Mouse (Mus musculus) mouse embryonic stem cell (cell line): Measurements from ENCODE around the gene Amdhd1.

Experiments used
- in situ Hi-C, 2 experiments: fragments of 300-500 bp; cut with MboI; formaldehyde crosslinking; loops; 1 replicate in 1 of 2; 3 replicates in 1 of 2; pipeline ENCODE4 v1.14.3; 2019 to 2020; ENCODE audit warnings: low sequenced_read_pairs in 2 of 2, low pct_unique_long_range_greater_than_20kb in 1 of 2, mixed read lengths in 1 of 2; ENCODE audit not compliant: unreplicated experiment in 1 of 2

Gene Amdhd1

DNA sequence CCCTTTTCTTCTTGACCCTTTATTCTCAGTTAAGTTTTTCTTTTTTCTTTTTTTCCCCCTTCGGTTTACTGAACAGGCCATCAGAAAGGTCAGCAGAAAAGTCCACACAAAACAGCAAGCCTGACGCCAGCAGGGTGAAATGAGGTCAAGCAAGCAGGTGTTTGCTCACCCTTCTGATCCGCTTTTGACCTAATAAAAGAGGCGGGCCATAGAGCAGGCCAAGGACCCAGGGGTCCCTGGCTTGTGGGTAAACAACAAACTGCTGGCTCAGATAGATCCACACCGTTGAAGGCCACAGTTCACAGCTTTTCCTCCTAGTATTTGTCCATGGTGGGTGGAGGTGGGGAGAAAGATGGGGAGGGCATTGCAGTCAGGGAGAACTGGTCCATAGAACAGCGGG is 3.3 kb upstream of the Amdhd1 start:
- in situ Hi-C loops = no loop called here

DNA sequence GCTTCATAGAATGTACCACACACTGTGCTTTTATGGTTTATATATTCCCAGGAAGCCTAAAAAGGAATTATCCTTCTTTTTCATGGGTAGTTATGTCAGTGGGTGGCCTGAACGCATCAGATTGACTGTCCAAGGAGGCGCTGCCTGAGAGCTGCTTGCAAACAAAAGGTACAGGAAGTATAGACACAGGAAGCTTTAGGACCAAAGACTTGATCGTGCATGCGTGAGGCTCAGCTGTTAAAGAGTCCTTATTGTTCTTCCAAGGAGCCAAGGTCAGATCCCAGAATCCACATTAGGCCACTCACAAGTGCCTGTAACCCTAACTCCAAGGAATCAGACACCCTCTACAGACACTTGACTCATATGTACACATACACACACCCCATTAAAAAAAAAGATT is 2.5 kb upstream of the Amdhd1 start:
- in situ Hi-C loops = no loop called here

GRCm38 (mm10) chr10:93541585-93541984 is 1.8 kb upstream of the Amdhd1 start:
- in situ Hi-C loops = no loop called here

DNA sequence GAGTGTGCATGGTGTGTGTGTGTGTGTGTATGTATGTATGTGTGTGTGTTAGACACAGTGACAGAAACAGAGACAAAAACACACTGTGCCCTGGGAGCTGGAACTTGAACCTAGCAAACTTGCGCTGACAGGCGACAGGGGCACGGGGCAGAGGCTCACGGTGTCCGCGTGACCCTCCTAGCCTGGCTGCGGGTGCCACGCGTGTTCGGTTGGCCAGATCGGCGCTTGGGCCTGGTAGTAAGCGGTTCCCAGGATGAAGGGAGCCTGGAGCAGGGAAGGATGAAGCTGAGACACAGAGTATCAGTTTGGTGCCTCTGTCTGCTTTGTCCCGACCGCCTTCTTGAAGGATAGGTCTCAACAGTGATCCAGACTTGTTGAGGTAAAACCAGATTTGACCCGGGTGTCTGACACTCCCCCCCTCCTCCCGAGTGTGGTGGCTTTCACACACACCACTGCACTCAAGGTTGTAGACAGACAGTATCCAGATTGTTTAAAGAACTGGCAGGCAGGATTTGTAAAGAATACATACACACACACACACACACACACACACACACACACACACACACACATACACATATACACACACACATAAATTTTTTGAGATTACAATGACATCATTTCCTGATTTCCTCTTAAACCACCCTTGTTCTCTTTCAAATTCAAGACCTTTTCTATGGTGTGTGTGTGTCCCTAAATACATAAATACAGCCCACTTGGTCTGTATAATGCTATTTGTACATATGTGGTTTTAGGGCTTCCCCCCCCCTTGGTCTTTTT is 788 bp upstream of the Amdhd1 start, which contains the start of gene Ccdc38:
Ccdc38 (plus strand) TSS at position 202 of the 780 bp plus-strand sequence.
- in situ Hi-C loops = no loop called here

DNA sequence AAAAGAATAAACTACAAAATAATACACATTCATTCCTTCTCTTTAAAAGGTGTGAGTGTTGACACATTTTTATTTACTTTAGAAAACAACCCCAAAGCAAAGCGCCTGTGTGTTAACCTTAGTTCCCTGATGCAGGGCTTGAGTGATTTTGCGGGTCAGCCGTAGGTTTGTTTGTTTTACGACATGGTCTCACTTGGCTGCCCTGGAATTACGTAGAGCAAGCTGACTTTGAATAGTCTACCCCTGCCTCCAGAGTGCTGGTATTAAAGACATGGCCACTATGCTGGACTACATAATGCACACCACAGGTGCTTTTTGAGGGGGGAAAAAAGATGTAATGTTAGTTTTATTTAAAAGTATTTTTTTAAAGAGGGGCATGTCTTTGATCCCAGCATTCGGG is 1.0 kb downstream of the Amdhd1 start:
- in situ Hi-C loops = no loop called here

DNA sequence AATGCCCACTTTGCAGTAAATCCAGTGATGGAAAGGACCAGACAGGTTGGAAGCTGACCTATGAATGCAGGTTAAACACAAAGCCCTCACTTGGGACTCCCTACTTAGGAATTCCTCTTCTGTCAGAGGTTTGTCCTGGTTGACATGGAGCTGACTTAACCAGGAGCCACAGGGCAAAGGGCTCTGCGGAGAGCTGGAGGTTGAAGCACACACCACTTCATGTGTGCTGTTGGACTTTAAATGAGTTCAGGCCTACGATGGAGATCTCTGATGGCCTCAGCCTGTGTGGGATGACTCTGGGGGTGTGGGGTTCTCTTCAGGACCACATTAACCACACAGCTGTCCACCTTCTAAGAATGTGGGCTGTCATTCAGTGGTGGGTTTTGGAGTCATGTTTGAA is 1.5 kb downstream of the Amdhd1 start:
- in situ Hi-C loops = no loop called here

- in situ Hi-C loops = no loop called here
Measured at GRCm38 (mm10) chr10:93525329-93525728, 14.5 kb downstream of the Amdhd1 start.

- in situ Hi-C loops = no loop called here
Measured at GRCm38 (mm10) chr10:93520994-93521393, 18.8 kb downstream of the Amdhd1 start.

DNA sequence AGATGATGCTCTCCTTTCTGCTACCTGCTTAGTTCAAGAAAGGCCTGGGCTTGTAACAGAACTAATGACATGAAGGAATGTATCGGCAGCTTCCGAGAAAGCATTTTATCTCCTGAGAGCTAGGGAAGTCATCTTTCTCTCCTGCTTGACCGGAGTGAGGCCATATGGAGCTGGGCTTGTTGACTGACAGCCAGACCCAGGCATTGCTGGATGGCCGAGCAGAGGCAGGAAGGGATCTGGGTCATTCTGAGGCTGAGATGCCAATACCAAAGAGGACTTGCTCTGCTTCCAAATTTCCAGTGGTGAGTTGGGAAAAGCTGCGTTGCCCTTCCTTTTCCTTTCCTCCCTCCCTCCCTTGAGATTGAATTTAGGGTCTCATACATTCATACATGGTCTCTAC is 20.1 kb downstream of the Amdhd1 start:
- in situ Hi-C loops = no loop called here

GRCm38 (mm10) chr10:93519159-93519558 is 20.7 kb downstream of the Amdhd1 start:
- in situ Hi-C loops = no loop called here

DNA sequence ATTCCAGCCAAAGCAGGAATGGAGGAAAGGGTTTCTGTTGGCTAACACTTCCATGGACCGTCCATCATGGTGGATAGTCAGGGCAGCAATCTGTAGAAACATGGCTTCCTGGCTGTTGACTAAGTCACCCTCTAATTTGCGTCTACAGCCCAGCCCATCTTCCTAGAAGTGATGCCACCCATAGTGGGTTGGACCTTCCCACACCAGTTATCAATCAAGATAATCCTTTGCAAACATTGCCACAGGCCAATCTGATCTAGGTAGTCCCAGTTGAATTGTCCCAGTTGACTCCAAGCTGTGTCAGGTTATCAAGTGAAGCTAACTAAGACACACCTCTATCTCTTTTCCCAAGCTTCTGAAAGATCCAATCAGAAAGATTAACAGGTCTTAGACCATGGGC is 21.2 kb downstream of the Amdhd1 start:
- in situ Hi-C loops = no loop called here

- in situ Hi-C loops = no loop called here
Measured at GRCm38 (mm10) chr10:93518186-93518585, 21.6 kb downstream of the Amdhd1 start.

- in situ Hi-C loops = no loop called here
Measured at GRCm38 (mm10) chr10:93517754-93518153, 22.1 kb downstream of the Amdhd1 start.

DNA sequence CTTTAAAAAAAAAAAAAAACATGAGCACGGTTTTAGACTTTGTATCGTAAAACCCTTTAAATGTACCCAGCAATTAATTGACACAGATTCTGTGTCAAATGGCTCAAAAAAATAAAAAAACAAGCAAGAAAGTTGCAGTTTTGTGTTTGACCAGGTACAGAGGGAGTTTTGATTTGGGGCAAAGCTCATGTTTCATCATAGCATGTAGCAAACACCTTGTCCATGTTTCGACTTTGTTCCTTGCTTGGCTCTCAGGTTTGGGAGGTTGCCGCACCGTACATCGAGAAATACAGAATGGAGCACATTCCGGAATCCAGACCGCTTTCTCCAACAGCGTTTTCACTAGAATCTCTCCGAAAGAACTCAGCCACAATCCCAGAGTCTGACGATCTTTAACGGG is 23.9 kb downstream of the Amdhd1 start:
- in situ Hi-C loops = no loop called here

GRCm38 (mm10) chr10:93515419-93515818 is 24.4 kb downstream of the Amdhd1 start:
- in situ Hi-C loops = no loop called here

- in situ Hi-C loops = no loop called here
Measured at GRCm38 (mm10) chr10:93509532-93510153, 30.2 kb downstream of the Amdhd1 start.

GRCm38 (mm10) chr10:93508383-93508970 is 31.4 kb downstream of the Amdhd1 start:
- in situ Hi-C loops = no loop called here

- in situ Hi-C loops = no loop called here
Measured at GRCm38 (mm10) chr10:93501346-93501745, 38.5 kb downstream of the Amdhd1 start.

- in situ Hi-C loops = no loop called here
Measured at GRCm38 (mm10) chr10:93500864-93501263, 39.0 kb downstream of the Amdhd1 start.

GRCm38 (mm10) chr10:93490451-93490850 is 49.4 kb downstream of the Amdhd1 start:
- in situ Hi-C loops = no loop called here
